Mouse (Mus musculus): ENCODE measurements around the gene Baiap2l1. TPM values are rescaled to one million over a fixed set of nuclear protein-coding genes. Genes with fewer than 3 reads are reported as not detected.

Gene Baiap2l1
- polyA plus RNA-seq (2015; fragmentation: Nextera tagmentation; extraction: Ambion mirVana) = 2.2 and 2.6 TPM in 2 replicates

DNA sequence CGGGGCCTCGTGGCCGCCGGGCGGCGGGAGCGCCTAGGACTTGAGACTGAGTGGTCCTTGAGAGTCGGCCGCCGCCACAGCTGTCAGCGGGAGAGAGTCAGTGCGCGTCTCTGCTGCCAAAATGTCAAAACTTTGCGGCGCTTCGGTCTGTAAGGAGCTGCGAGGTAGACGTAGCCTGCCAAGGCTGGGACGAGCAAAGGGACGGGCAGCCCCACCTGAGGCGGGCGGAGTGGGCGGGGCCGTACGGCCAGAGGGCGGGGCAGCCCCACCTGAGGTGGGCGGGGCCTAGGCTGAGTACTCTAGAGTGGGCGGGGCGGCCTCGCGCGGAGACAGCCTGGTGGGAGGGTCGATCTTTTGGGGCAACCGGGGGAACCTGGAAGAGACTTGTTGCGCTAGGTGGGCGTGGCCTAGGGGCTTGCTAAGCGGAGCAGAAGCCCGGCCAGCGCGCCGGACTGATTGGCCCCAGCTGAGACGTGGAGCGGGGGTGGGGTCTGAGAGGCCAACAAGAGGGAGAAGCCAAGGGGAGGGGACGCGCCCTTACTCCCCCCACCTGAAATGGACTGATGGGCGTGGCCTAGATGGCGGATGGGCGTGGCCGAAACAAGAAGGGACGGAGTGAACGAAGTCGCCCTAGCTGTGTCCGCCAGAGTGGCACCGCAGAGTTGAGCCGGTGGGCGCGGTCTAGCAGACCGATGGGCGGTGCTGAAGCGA is at the start of gene Baiap2l1:
Gene Baiap2l1 (minus strand): TSS at position 232 of the 711 bp plus-strand sequence.
- peak within 1 kb of the TSS; percentile 55 for H3K4me3 ChIP-seq

GRCm38 (mm10) chr5:144406256-144406655 is 48.3 kb upstream of the Baiap2l1 start:
- Histone ChIP-seq H3K27ac (no peak overlapping the region), H3K4me1 (replicated peaks) (peaks cover 2% of the 10 kb centered on the region), H3K4me3 (no peak overlapping the region), H3K9me3 (no peaks in the 10 kb centered on the region), H3K4me2 (no peak overlapping the region), H3K27me3 (0 out of 2 replicates have a peak, but pooled peaks cover 3% of the 10 kb centered on the region), H3K36me3 (no peaks in the 10 kb centered on the region), H3K9ac (no peak overlapping the region)
- WGBS = 88% methylated on average over 11 of the region's 11 CpGs
- no peak for ATAC-seq (ENCODE audit: low FRiP score)

More for the DNA sequence above, at the start of gene Baiap2l1:
- H3K27ac ChIP-seq = no peak within 1 kb of the TSS
- WGBS = 0% methylated on average over 50 of the region's 60 CpGs
- no peaks in the 10 kb centered on the region for H3K36me3 ChIP-seq
- ATAC-seq (ENCODE audit: low FRiP score) = peak; percentile 89
- H3K4me2 ChIP-seq = peak within 1 kb of the TSS; percentile 92
- peaks cover 46% of the 10 kb centered on the region for H3K27me3 ChIP-seq
- no peaks in the 10 kb centered on the region for H3K9me3 ChIP-seq
- H3K9ac ChIP-seq = peak within 1 kb of the TSS; percentile 31; the same call in 1 of the 2 replicates
- peaks cover 18% of the 10 kb centered on the region for H3K4me1 ChIP-seq (replicated peaks)

GRCm38 (mm10) chr5:144400821-144401220 is 42.9 kb upstream of the Baiap2l1 start:
- Histone ChIP-seq H3K27me3 (peaks cover 5% of the 10 kb centered on the region), H3K9ac (no peak overlapping the region), H3K27ac (no peak overlapping the region), H3K9me3 (no peaks in the 10 kb centered on the region), H3K36me3 (no peaks in the 10 kb centered on the region), H3K4me2 (no peak overlapping the region), H3K4me3 (no peak overlapping the region), H3K4me1 (replicated peaks) (peaks cover 5% of the 10 kb centered on the region; the same call in 1 of the 2 replicates)
- no peak for ATAC-seq (ENCODE audit: low FRiP score)
- 31% methylated on average over 5 of the region's 5 CpGs for WGBS

- Histone ChIP-seq H3K9ac (no peak overlapping the region), H3K4me3 (no peak overlapping the region), H3K27ac (no peak overlapping the region)
Measured at GRCm38 (mm10) chr5:144397566-144397965, 39.7 kb upstream of the Baiap2l1 start.

GRCm38 (mm10) chr5:144394142-144394541 is 36.2 kb upstream of the Baiap2l1 start:
- Histone ChIP-seq H3K4me1 (replicated peaks) (no peaks in the 10 kb centered on the region), H3K27me3 (peaks cover 5% of the 10 kb centered on the region), H3K4me3 (no peak overlapping the region), H3K27ac (no peak overlapping the region), H3K36me3 (no peaks in the 10 kb centered on the region), H3K9ac (no peak overlapping the region), H3K9me3 (no peaks in the 10 kb centered on the region), H3K4me2 (no peak overlapping the region)
- WGBS = 98% methylated on average over 2 of the region's 2 CpGs
- no peak for ATAC-seq (ENCODE audit: low FRiP score)

More at GRCm38 (mm10) chr5:144397566-144397965, 39.7 kb upstream of the Baiap2l1 start:
- Histone ChIP-seq H3K27me3 (peaks cover 5% of the 10 kb centered on the region), H3K4me1 (replicated peaks) (peaks cover 5% of the 10 kb centered on the region; the same call in 1 of the 2 replicates), H3K4me2 (no peak overlapping the region), H3K36me3 (no peaks in the 10 kb centered on the region), H3K9me3 (no peaks in the 10 kb centered on the region)
- 39% methylated on average over 5 of the region's 9 CpGs for WGBS
- no peak for ATAC-seq (ENCODE audit: low FRiP score)

GRCm38 (mm10) chr5:144387851-144388250 is 29.9 kb upstream of the Baiap2l1 start:
- Histone ChIP-seq H3K9ac (no peak overlapping the region), H3K4me3 (no peak overlapping the region), H3K4me2 (no peak overlapping the region), H3K4me1 (replicated peaks) (no peaks in the 10 kb centered on the region), H3K36me3 (no peaks in the 10 kb centered on the region), H3K27ac (no peak overlapping the region), H3K27me3 (no peaks in the 10 kb centered on the region), H3K9me3 (peaks cover 5% of the 10 kb centered on the region; the same call in 1 of the 2 replicates)
- 12% methylated on average over 6 of the region's 6 CpGs for WGBS
- ATAC-seq (ENCODE audit: low FRiP score) = no peak

DNA sequence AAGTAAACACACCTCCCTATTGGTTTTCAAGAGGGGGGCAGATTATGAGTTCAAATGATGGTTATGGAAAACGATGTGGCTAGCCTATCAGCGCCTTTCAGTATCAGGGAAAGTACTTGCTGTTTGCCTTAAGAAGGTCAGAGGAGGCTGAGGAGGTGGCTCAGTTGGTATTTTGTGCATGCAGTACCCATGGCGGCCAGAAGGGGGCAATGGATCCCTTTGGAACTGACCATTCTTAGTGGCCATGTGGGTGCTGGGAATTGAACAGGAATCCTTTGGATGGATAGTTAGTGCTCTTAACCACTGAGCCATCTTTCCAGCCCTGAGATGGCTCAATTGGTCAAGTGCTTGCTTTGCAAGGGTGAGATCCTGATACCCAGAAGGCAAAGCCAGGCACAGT is 26.0 kb upstream of the Baiap2l1 start:
- no peak for ATAC-seq (ENCODE audit: low FRiP score)
- Histone ChIP-seq H3K36me3 (no peaks in the 10 kb centered on the region), H3K4me2 (no peak overlapping the region), H3K4me1 (replicated peaks) (no peaks in the 10 kb centered on the region), H3K27ac (no peak overlapping the region), H3K27me3 (no peaks in the 10 kb centered on the region), H3K9ac (no peak overlapping the region), H3K4me3 (no peak overlapping the region), H3K9me3 (peaks cover 5% of the 10 kb centered on the region; the same call in 1 of the 2 replicates)
- 76% methylated on average over 3 of the region's 3 CpGs for WGBS

DNA sequence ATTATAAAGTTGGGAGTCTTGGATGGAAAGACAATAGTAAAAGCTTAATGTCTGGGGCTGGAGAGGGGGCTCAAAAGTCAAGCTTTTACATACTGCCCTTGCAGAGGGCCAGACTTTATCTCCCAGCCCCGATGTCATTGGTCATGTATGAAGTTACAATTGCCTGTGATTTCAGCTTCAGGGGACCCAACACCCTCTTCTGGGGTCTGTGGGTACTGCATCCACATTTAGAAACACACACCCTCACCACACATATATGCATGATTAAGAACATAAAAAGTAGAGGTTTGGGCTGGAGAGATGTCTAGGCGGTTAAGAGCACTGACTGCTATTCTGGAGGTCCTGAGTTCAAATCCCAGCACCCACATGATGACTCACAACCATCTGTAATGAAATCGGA is 23.9 kb upstream of the Baiap2l1 start:
- Histone ChIP-seq H3K27me3 (no peaks in the 10 kb centered on the region), H3K4me2 (no peak overlapping the region), H3K4me1 (replicated peaks) (no peaks in the 10 kb centered on the region), H3K9ac (no peak overlapping the region), H3K27ac (no peak overlapping the region), H3K36me3 (no peaks in the 10 kb centered on the region), H3K9me3 (peaks cover 8% of the 10 kb centered on the region; the same call in 1 of the 2 replicates), H3K4me3 (no peak overlapping the region)
- WGBS = 87% methylated on average over 3 of the region's 3 CpGs
- no peak for ATAC-seq (ENCODE audit: low FRiP score)

GRCm38 (mm10) chr5:144380689-144381088 is 22.8 kb upstream of the Baiap2l1 start:
- H3K36me3 ChIP-seq = no peaks in the 10 kb centered on the region
- no peaks in the 10 kb centered on the region for H3K27me3 ChIP-seq
- H3K9me3 ChIP-seq = peaks cover 8% of the 10 kb centered on the region; the same call in 1 of the 2 replicates
- no peak overlapping the region for H3K9ac ChIP-seq
- H3K4me2 ChIP-seq = no peak overlapping the region
- H3K27ac ChIP-seq = no peak overlapping the region
- WGBS = 94% methylated on average over 7 of the region's 7 CpGs
- no peak overlapping the region for H3K4me3 ChIP-seq
- no peak for ATAC-seq (ENCODE audit: low FRiP score)
- H3K4me1 ChIP-seq (replicated peaks) = no peaks in the 10 kb centered on the region

DNA sequence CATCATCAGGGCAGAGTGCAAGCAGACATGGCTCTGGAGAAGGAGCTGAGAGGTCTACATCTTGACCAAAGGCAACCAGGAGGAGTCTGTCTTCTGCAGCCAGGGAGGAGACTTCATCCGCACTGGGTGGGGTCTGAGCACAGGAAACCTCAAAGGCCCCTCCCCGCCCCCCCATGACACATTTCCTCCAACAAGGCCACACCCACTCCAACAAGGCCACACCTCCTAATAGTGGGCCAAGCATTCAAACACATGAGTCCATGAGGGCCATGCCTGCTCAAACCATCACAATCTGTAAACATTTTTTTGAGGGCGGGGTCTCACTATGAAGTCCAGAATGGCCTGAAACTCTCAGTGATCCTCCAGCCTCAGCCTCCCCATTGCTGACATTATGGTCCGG is 21.5 kb upstream of the Baiap2l1 start:
- WGBS = 92% methylated on average over 4 of the region's 4 CpGs

DNA sequence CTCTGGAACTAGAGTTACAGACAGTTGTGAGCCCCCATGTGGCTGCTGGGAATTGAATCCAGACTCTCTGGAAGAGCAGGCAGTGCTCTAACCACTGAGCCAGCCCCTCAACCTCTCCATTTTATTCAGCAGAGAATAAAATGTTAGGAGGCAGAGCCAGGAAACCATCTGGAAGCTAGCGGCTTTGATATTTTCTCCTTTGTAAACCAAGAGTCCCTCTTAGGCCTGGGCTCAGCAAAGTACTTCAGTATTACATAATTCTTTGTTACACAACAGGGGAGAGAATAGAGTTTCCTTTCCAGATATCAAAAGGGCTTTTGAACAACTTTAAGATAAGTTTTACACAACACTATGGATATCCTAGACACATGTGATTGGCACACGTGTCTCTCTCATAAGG is 15.0 kb upstream of the Baiap2l1 start:
- H3K4me1 ChIP-seq (replicated peaks) = no peaks in the 10 kb centered on the region
- H3K9me3 ChIP-seq = peaks cover 4% of the 10 kb centered on the region; the same call in 1 of the 2 replicates
- no peak overlapping the region for H3K4me2 ChIP-seq
- no peak for ATAC-seq (ENCODE audit: low FRiP score)
- 90% methylated on average over 2 of the region's 2 CpGs for WGBS
- no peak overlapping the region for H3K4me3 ChIP-seq
- H3K27me3 ChIP-seq = no peaks in the 10 kb centered on the region
- no peaks in the 10 kb centered on the region for H3K36me3 ChIP-seq
- H3K27ac ChIP-seq = no peak overlapping the region
- no peak overlapping the region for H3K9ac ChIP-seq

More for the DNA sequence above, 21.5 kb upstream of the Baiap2l1 start:
- peaks cover 4% of the 10 kb centered on the region; the same call in 1 of the 2 replicates for H3K9me3 ChIP-seq
- no peak overlapping the region for H3K9ac ChIP-seq
- H3K27ac ChIP-seq = no peak overlapping the region
- H3K27me3 ChIP-seq = no peaks in the 10 kb centered on the region
- no peak overlapping the region for H3K4me2 ChIP-seq
- no peaks in the 10 kb centered on the region for H3K4me1 ChIP-seq (replicated peaks)
- H3K36me3 ChIP-seq = no peaks in the 10 kb centered on the region
- ATAC-seq (ENCODE audit: low FRiP score) = no peak
- H3K4me3 ChIP-seq = no peak overlapping the region

DNA sequence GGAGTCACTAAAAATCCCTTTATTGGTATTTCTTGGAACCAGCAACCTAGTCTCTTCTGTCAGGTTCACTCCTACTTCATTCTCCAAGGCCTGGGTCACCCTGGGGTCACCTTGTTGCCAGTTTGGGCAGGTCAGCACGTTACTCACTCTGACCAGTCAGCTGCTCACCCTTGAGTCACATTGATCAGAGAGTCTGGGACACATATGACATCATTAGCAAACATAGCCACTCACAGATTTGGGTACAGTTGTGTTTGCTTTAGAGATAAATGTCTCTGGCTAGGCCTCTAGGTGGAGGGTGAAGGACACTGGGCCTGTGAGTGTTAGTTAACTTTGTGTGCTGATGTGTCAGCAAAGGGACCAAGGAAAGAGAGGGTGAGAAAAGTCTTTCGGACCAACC is 14.3 kb upstream of the Baiap2l1 start:
- H3K27ac ChIP-seq = no peak overlapping the region
- no peaks in the 10 kb centered on the region for H3K27me3 ChIP-seq
- 68% methylated on average over 2 of the region's 2 CpGs for WGBS
- no peak overlapping the region for H3K4me2 ChIP-seq
- H3K4me3 ChIP-seq = no peak overlapping the region
- no peaks in the 10 kb centered on the region for H3K9me3 ChIP-seq
- no peaks in the 10 kb centered on the region for H3K36me3 ChIP-seq
- no peak for ATAC-seq (ENCODE audit: low FRiP score)
- no peaks in the 10 kb centered on the region for H3K4me1 ChIP-seq (replicated peaks)
- H3K9ac ChIP-seq = no peak overlapping the region

- Histone ChIP-seq H3K36me3 (no peaks in the 10 kb centered on the region), H3K4me2 (no peak overlapping the region), H3K27ac (no peak overlapping the region), H3K9me3 (no peaks in the 10 kb centered on the region), H3K4me1 (replicated peaks) (no peaks in the 10 kb centered on the region), H3K27me3 (no peaks in the 10 kb centered on the region), H3K9ac (no peak overlapping the region), H3K4me3 (no peak overlapping the region)
- WGBS = 2% methylated on average over 6 of the region's 6 CpGs
- no peak for ATAC-seq (ENCODE audit: low FRiP score)
Measured at GRCm38 (mm10) chr5:144370986-144371385, 13.1 kb upstream of the Baiap2l1 start.
